Mouse (Mus musculus) embryonic facial prominence, embryonic 13.5 days (tissue): Measurements from ENCODE around the gene Trpt1. TPM values are rescaled to one million over a fixed set of nuclear protein-coding genes. Genes with fewer than 3 reads are reported as not detected.
"Not testable (repeated sequence)": the region's sequence is repeated elsewhere in the genome, so short reads cannot be mapped to it uniquely, and the experiment has no call there.

Experiments used
- ATAC-seq: fragments of 200-750 bp; cut with Nextera tagmentation; 2 replicates; pipeline ENCODE4 v1.8.0; 2017; ENCODE audit warnings: low read depth; ENCODE audit not compliant: insufficient number of reproducible peaks, insufficient read depth, low FRiP score, low TSS enrichment
- H3K27ac ChIP-seq: fragments of 300-500 bp; sonication (generic); 2 replicates; pipeline ENCODE4 v1.5.1; 2015; ENCODE audit warnings: moderate library complexity, mild to moderate bottlenecking, inconsistent platforms
- H3K27me3 ChIP-seq: fragments of 300-500 bp; sonication (generic); 2 replicates; pipeline ENCODE4 v1.6.1; 2015; ENCODE audit warnings: mild to moderate bottlenecking, inconsistent platforms
- H3K36me3 ChIP-seq: fragments of 300-500 bp; sonication (generic); 2 replicates; pipeline ENCODE4 v1.6.1; 2015; ENCODE audit warnings: mild to moderate bottlenecking, inconsistent platforms
- H3K4me1 ChIP-seq: fragments of 300-500 bp; sonication (generic); 2 replicates; pipeline ENCODE4 v1.6.1; 2015; ENCODE audit warnings: inconsistent platforms
- H3K4me2 ChIP-seq: fragments of 300-500 bp; sonication (generic); 2 replicates; pipeline ENCODE4 v1.6.1; 2015; ENCODE audit warnings: moderate library complexity, mild to moderate bottlenecking, inconsistent platforms
- H3K4me3 ChIP-seq: fragments of 300-500 bp; sonication (generic); 2 replicates; pipeline ENCODE4 v1.5.1; 2015; ENCODE audit warnings: mild to moderate bottlenecking, inconsistent platforms
- H3K9ac ChIP-seq: fragments of 300-500 bp; sonication (generic); 2 replicates; pipeline ENCODE4 v1.6.1; 2015; ENCODE audit warnings: mild to moderate bottlenecking, inconsistent platforms
- H3K9me3 ChIP-seq: fragments of 300-500 bp; sonication (generic); 2 replicates; pipeline ENCODE4 v1.6.1; 2016; ENCODE audit warnings: inconsistent platforms
- WGBS: fragments of 180-500 bp; shearing (Covaris S2); methylation state at CpG from one replicate; pipeline ENCODE4 v1.1.7; 2015; ENCODE audit warnings: mixed read lengths; 5-methylcytosine and 5-hydroxymethylcytosine counted together
- polyA plus RNA-seq: library from polyadenylated mRNA; unstranded; fragments of >200 nt; fragmentation: Nextera tagmentation; extraction: Ambion mirVana; gene quantifications from 2 replicates; pipeline ENCODE4 v1.2.1, GENCODE M21; 2015

Trpt1 gene
- polyA plus RNA-seq, 1 experiment from 2014 or later = 12.4 TPM

DNA sequence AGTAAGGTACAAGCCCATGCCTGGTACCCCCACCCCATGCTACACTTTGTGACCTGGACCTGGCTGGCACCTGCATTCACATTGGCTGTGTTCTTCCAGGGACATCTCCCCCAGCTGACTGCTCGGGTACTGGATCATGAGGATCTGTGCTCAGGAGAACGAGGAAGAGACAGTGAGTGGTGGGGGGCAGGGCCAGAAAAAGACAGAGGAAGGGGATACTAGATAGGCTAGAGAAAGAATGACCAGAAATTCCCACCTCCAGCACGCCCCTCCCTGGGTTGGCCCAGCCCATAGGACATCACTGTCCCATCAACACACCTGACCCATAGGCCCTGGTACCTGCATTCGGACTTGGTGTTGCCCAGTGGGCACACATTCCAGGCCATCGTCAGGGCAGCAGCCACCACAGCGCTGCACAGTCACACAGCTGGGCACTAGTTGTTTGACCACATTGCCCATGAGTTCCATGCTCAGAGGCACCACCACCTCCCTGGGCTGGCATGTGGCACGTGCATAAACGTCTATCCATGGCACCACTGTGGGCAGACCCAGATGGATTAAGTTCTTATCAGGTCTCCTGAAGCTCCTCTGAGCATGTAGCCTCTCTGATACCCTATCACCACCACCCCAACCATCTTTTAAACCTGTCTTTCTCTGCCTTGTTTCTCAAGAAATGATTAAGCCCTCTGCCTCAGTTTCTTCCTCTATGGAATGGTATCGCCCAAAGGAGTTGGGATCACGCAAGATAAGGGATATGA, 9.8 kb upstream of the Trpt1 start:
- 81% methylated on average over 10 of the region's 10 CpGs for WGBS
- no peak for ATAC-seq
- Histone ChIP-seq H3K4me3 (peak overlapping the region; percentile 89), H3K9me3 (no peaks in the 10 kb centered on the region), H3K27me3 (no peaks in the 10 kb centered on the region), H3K36me3 (peaks cover 36% of the 10 kb centered on the region), H3K27ac (no peak overlapping the region), H3K9ac (peak overlapping the region; percentile 95), H3K4me2 (peak overlapping the region; percentile 84), H3K4me1 (peaks cover 22% of the 10 kb centered on the region)

DNA sequence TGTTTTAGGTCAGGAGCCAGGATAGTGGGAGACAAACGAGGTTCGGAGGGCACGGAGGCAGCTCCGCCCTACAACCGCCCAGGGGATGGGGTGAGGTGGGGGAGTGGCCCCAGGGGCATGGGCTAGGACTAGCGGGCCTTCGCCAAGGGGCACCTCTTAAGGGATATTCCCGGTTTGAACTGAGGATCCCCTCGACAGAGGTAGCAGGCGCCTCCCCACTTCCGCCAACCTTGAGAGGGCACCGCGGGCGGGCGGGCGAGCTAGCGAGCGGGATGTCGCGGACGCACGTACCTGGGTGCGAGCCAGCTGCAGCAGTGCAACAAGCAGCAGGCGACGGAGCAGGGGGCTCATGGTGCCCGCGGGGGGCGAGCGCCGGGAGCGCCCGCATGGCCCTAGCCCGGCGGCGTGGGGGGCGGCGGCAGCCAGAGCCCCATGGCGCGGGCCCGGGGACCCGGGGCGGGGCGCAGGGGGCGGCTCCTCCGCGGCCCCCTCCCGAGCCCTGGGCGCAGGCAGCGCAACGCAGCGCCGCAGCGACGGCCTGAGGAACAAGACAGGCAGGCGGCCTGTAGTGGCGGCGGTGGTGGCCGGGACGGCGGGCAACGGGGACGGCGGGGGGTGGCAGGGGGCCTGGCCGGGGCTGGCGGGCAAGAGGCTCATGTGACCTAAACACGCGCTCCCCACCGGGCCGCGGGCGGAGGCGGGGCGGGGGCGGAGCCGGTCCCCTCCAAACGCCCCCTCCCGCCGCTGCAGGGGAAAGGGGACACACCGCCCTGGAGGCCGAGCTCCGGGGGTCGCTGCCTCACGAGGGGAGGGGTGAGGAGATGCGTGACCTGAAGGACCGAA, 8.6 kb upstream of the Trpt1 start, which contains the start of gene Vegfb:
Gene Vegfb, minus strand, starts transcription at position 591 of the 843 bp plus-strand sequence.
- peak within 1 kb of the TSS; percentile 95 for H3K9ac ChIP-seq
- peak; percentile 49 for ATAC-seq
- H3K9me3 ChIP-seq = no peaks in the 10 kb centered on the region
- no peaks in the 10 kb centered on the region for H3K27me3 ChIP-seq
- H3K27ac ChIP-seq = peak within 1 kb of the TSS; percentile 90
- peaks cover 33% of the 10 kb centered on the region for H3K36me3 ChIP-seq
- peak within 1 kb of the TSS; percentile 84 for H3K4me2 ChIP-seq
- under 1% methylated on average over 81 of the region's 85 CpGs for WGBS
- H3K4me1 ChIP-seq = peaks cover 27% of the 10 kb centered on the region
- peak within 1 kb of the TSS; percentile 89 for H3K4me3 ChIP-seq

DNA sequence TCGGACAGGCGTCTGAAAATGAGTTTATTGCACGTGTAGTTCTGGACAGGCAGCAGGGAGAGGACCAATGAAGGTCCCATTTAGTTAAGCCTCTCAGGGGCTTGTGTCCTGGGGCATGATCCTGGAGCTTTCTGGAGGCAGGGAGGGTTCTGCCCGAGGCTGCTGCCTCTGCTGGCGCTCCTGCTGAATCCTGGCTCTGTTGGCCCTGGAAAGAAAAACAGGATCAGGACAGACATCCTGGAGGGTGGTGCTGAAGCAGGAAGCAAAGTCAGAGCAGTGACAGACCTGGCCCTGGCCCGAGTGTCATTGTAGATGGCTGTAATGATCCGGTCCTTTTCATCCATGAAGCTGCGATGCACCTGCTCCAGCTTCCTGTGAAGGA, 8.0 kb upstream of the Trpt1 start:
- H3K9ac ChIP-seq = peak overlapping the region; percentile 95
- no peaks in the 10 kb centered on the region for H3K9me3 ChIP-seq
- peaks cover 27% of the 10 kb centered on the region for H3K36me3 ChIP-seq
- H3K4me2 ChIP-seq = peak overlapping the region; percentile 84
- H3K27ac ChIP-seq = peak overlapping the region; percentile 90
- H3K4me3 ChIP-seq = peak overlapping the region; percentile 89
- peaks cover 29% of the 10 kb centered on the region for H3K4me1 ChIP-seq
- H3K27me3 ChIP-seq = no peaks in the 10 kb centered on the region
- WGBS = 3% methylated on average over 8 of the region's 8 CpGs
- no peak for ATAC-seq

DNA sequence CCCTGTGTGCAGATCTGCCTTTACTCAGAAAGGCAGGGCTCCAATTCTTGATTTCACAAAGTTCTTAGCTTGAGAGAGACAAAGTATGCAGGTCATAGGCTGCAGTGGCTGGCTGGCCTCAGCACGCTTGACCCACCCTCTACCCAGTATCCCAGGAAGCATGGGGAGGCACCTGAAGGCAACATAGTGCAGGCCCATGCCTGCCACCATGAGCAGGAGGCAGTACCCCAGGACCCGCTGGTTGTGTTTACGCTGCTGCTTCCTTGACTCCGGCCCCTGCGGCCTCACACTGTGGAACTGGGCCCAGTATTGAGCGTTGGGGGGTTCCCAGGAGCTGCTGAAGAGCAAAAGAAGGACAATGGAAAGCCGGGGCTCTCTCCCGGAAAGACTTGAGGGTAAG, 6.7 kb upstream of the Trpt1 start:
- no peaks in the 10 kb centered on the region for H3K9me3 ChIP-seq
- no peak overlapping the region for H3K4me3 ChIP-seq
- H3K27ac ChIP-seq = no peak overlapping the region
- H3K27me3 ChIP-seq = no peaks in the 10 kb centered on the region
- H3K36me3 ChIP-seq = peaks cover 14% of the 10 kb centered on the region
- ATAC-seq = no peak
- H3K4me2 ChIP-seq = no peak overlapping the region
- WGBS = 83% methylated on average over 8 of the region's 8 CpGs
- no peak overlapping the region for H3K9ac ChIP-seq
- H3K4me1 ChIP-seq = peaks cover 34% of the 10 kb centered on the region

DNA sequence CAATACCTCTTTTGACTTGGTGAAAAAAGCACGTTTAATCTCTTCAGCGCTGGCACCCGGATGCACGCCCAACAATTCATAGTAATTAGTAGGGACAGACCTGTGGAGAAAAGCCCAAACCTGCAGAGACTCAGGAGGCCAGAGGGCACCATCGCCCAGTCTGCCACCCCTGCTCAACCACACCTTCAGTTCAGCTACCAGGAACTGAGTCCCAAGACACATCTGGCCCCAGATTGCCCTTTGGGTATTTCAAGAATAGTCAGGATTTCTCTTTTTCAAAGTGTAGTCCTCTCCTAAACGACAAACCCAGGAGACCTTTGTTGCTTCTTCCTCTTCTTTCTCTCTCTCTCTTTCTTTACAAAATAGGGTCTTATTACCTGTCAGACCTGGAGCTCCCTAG, 5.2 kb upstream of the Trpt1 start:
- H3K9me3 ChIP-seq = no peaks in the 10 kb centered on the region
- H3K4me3 ChIP-seq = no peak overlapping the region
- ATAC-seq = no peak
- H3K27ac ChIP-seq = no peak overlapping the region
- no peak overlapping the region for H3K4me2 ChIP-seq
- H3K4me1 ChIP-seq = peaks cover 46% of the 10 kb centered on the region
- 83% methylated on average over 6 of the region's 6 CpGs for WGBS
- peaks cover 2% of the 10 kb centered on the region; the same call in 1 of the 2 replicates for H3K36me3 ChIP-seq
- H3K9ac ChIP-seq = no peak overlapping the region
- no peaks in the 10 kb centered on the region for H3K27me3 ChIP-seq

DNA sequence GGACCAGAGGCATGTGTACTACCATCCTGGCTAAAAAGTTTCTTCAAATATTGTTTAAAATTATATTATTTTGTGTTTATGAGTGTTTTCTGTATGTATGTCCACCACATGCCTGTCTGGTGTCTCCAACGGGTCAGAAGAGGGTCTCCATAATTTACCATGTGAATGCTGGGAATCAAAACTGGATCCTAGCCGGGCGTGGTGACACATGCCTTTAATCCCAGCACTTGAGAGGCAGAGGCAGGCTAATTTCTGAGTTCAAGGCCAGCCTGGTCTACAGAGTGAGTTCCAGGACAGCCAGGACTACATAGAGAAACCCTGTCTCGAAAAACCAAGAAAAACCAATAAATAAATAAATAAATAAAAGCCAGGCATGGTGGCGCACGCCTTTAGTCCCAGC, 4.8 kb upstream of the Trpt1 start:
- not testable (repeated sequence) for H3K27me3 ChIP-seq, H3K36me3 ChIP-seq, ATAC-seq, H3K4me3 ChIP-seq, H3K9ac ChIP-seq, H3K9me3 ChIP-seq, H3K27ac ChIP-seq
- H3K4me1 ChIP-seq = peaks cover 42% of the 10 kb centered on the region
- 0 out of 2 replicates have a peak overlapping the region, but pooled peaks have one; percentile 91 for H3K4me2 ChIP-seq
- WGBS = 90% methylated on average over 6 of the region's 6 CpGs

DNA sequence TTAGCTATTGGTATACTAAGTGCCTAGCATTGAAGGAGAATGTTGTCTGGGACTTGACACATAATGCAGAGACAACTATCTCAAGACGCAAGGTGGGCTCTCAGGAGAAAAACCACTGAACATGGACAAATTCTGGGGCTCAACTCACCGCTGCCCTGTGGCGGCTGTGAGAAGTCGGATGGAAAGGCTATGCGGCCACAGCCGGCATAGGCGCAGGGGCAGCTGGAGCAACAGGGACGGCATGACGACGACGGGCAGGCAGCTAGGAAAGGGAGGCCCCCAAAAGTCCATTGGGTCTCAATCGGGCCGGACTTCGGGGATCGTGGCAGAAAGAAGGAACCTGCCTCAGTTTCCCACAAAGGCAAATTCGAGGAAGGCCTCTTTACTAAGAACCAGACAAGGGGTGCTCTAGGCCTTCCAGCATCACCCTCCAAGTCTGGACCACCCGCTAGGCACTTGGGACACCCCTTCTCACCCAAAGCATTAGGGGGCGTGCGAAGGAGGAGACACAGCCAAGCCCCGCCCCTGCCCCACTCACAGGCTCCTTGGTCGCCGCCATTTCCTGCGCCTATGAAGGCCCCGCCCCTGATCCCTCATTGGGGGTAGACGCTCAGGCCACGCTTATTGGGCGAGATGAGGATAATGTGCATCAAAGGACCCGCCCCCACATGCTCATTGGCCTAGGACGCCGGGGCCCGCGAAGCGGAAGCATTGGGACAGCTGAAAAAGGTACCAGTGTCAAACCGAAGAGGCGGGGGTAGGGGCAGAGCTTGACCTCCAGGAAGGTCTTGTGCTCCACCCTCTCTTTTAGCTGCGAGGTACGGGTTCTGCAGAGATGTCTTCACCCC, 3.7 kb upstream of the Trpt1 start, which contains the start of gene Dnajc4:
Gene Dnajc4, minus strand, starts transcription at position 562 of the 848 bp plus-strand sequence.
- peak; percentile 90 for ATAC-seq
- Histone ChIP-seq H3K36me3 (no peaks in the 10 kb centered on the region), H3K4me3 (peak within 1 kb of the TSS; percentile 58), H3K27me3 (no peaks in the 10 kb centered on the region), H3K4me1 (peaks cover 44% of the 10 kb centered on the region), H3K4me2 (peak within 1 kb of the TSS; percentile 91), H3K27ac (peak within 1 kb of the TSS; percentile 68; the same call in 1 of the 2 replicates), H3K9me3 (no peaks in the 10 kb centered on the region), H3K9ac (peak within 1 kb of the TSS; percentile 77)
- 2% methylated on average over 37 of the region's 37 CpGs for WGBS

DNA sequence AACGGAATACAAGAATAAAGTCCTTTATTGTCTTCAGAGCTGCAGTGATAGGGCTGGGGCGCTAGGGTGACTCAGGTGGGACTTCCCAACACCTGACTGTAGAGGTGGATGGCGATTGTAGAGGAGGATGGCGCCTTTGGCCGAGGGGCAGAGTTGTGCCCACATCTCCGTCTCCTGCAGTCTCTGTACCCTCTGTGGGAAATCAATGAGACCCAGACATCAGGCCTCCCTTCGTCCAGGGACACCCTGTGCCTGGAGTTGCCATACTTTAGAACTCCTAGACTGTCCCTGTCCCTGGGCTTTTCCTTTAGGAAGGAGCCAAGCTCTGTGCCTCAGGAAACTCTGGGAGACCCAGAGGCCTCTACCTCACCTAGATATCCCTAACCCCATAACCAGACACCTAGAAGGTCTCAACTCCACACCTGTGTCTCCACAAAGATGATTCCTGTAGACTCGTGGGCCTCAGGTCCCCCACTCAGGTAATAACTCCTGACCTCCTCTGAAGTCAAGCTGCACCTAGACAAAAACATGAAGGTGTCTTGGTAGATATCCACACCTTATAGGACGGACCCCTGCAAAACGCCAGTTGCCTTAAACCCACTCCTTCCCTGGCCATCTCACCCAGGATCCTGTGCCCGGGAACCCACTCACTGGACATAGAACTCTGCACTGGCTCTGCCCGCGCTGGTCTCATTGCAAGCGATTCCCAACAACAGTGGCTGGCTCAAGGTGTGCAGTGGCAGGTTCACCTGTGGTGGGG, 2.7 kb upstream of the Trpt1 start:
- Histone ChIP-seq H3K36me3 (peaks cover 5% of the 10 kb centered on the region; the same call in 1 of the 2 replicates), H3K4me2 (peak overlapping the region; percentile 91), H3K4me1 (peaks cover 41% of the 10 kb centered on the region), H3K9ac (peak overlapping the region; percentile 69), H3K9me3 (no peaks in the 10 kb centered on the region), H3K27me3 (no peaks in the 10 kb centered on the region), H3K27ac (peak overlapping the region; percentile 39; the same call in 1 of the 2 replicates), H3K4me3 (peak overlapping the region; percentile 58)
- WGBS = 63% methylated on average over 14 of the region's 14 CpGs
- no peak for ATAC-seq

DNA sequence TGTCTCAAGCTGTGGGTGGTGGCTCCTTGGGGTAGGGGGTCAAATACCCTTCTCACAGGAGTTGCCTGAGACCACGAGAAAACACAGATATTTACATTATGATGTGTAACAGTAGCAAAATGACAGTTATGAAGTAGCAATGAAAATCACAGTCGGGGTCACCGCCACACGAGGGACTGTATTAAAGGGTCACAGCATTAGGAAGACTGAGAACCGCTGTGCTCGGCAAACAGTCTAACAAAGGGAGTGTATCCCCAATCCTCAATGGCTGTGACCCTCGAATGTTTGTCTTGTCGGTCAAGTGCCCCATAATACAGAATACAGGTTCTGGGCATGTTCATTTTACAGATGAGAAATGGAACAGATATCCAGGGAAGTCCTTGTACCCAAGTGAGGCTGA, 1.9 kb upstream of the Trpt1 start:
- ATAC-seq = no peak
- WGBS = 85% methylated on average over 8 of the region's 8 CpGs
- peak overlapping the region; percentile 58; the same call in 1 of the 2 replicates for H3K4me3 ChIP-seq

DNA sequence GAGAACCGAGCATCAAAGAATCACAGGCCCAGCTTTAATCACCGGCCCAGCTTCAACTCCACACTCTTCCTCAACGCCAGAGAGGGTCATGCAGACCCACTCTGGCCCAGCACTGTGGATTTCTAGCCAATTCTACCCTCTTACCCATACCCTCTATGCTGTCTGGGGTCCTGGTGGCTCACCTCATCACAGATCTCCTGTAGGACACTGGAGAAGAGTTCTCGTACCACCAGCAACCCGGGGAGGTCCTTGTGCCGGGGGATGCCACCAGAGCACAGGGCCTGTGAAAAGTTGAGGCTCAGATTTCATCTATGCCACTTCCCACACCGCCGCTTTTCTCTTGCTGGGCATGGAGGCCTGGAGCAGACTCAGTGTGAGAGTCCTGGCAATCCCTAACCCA, 1.4 kb upstream of the Trpt1 start:
- H3K9me3 ChIP-seq = no peaks in the 10 kb centered on the region
- H3K4me2 ChIP-seq = peak overlapping the region; percentile 81
- peak overlapping the region; percentile 83; the same call in 1 of the 2 replicates for H3K9ac ChIP-seq
- H3K36me3 ChIP-seq = peaks cover 18% of the 10 kb centered on the region
- H3K27ac ChIP-seq = no peak overlapping the region
- H3K4me3 ChIP-seq = peak overlapping the region; percentile 66; the same call in 1 of the 2 replicates
- no peak for ATAC-seq
- 83% methylated on average over 8 of the region's 8 CpGs for WGBS
- H3K4me1 ChIP-seq = peaks cover 39% of the 10 kb centered on the region
- no peaks in the 10 kb centered on the region for H3K27me3 ChIP-seq

More for the DNA sequence above, 1.9 kb upstream of the Trpt1 start:
- H3K9ac ChIP-seq = no peak overlapping the region
- H3K4me1 ChIP-seq = peaks cover 39% of the 10 kb centered on the region
- no peaks in the 10 kb centered on the region for H3K27me3 ChIP-seq
- H3K36me3 ChIP-seq = peaks cover 13% of the 10 kb centered on the region
- H3K9me3 ChIP-seq = no peaks in the 10 kb centered on the region
- no peak overlapping the region for H3K4me2 ChIP-seq
- H3K27ac ChIP-seq = no peak overlapping the region
